Mouse (Mus musculus) Patski (cell line): ENCODE measurements at regions not wholly inside any gene's neighbourhood (a gene's known extent, or its start where the extent isn't known, plus 50 kb on each side); places are given as distances from the start of the nearest gene placed in this dataset.

ENCODE experiments used
- ATAC-seq: fragments of 100-300 bp; one replicate; pipeline ENCODE4 v1.8.0; 2021
- CTCF ChIA-PET: fragments of 350-600 bp; sonication (Branson Sonifier 250); formaldehyde crosslinking; loops from one replicate; lab custom pipeline; 2022; ENCODE audit warnings: inconsistent platforms; lab: Charles Lee
- POLR2A ChIA-PET: fragments of 350-600 bp; sonication (Branson Sonifier 250); formaldehyde crosslinking; loops from one replicate; lab custom pipeline; 2022; ENCODE audit warnings: antibody characterized with exemption, inconsistent platforms; lab: Charles Lee
- DNase-seq: peaks from one replicate; pipeline ENCODE4 v3.0.0-alpha.2; 2011; ENCODE audit warnings: low read depth, low spot score
- H3K27me3 ChIP-seq: fragments of 371-371 bp; one replicate; pipeline ENCODE4 v1.5.1; 2021
- CTCF ChIP-seq: fragments of 100-300 bp; IDR thresholded peaks from one replicate; pipeline ENCODE4 v1.5.1; 2021
- in situ Hi-C: fragments of 300-500 bp; cut with MboI; formaldehyde crosslinking; loops from 3 replicates; pipeline ENCODE4 v1.11.1; 2018; ENCODE audit warnings: low pct_unique_long_range_greater_than_20kb, mixed read lengths

DNA sequence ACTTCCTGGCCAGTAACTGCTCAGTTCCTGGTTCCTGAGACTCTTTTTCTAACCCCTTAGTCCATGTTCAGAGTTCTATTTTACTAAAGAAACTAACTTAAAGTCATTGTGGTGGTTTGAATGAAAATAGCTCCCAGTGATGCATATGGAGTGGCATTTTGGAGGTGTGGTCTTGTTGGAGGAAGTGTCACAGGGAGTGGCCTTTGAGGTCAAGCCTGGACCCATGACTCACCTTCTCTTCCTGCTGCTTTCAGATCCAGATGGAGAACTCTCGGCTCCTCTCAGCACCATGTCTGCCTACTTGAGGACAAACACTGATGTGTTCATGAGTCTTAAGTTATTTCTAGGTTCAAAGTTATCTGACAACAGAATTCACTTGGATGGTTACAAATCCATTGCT, 111.8 kb upstream of the Mon1b start:
- TF ChIP-seq CTCF: no peak
- ChIA-PET POLR2A (no interaction called here), CTCF (interaction anchor here (1.0 kb wide), 1 partner anchor 8 kb away, joined by 3 read pairs; no protein-coding TSS in a partner anchor)
- H3K27me3 ChIP-seq: peaks cover 27% of the 10 kb centered on the region
- in situ Hi-C loops: no loop called here
- ATAC-seq (no peak), DNase-seq (no peak)

DNA sequence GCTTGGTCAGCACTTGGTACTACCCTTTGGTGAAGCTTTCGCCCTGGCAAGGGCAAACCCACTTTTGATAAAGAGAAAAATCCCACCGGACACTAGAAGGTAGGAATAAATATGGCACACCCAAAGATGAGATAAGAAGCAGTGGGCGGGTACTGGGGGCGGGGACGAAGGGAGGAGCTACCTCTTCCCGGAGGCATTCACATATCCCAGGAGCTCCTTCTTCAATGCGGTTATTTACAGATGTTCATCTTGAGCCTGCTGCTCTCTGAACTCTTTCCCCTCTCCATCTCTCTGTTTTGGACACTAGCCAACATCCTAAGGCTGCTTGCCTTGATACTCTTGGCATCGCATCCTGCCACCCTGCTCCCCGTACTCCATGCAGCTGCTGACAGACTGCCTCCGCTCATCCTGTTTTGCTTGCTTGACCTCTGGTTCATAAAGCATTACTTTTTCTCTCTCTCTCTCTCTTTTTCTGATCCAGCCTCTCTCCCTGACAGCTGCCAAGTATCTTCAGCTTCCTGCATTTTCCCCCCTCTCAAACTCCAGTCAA, 104.2 kb upstream of the Mon1b start:
- ChIA-PET POLR2A (no interaction called here), CTCF (interaction anchor here (1.1 kb wide), 1 partner anchor 8 kb away, joined by 3 read pairs; no protein-coding TSS in a partner anchor)
- H3K27me3 ChIP-seq: peaks cover 20% of the 10 kb centered on the region
- no peak for TF ChIP-seq CTCF
- ATAC-seq: no peak
- in situ Hi-C loops: no loop called here
- no peak for DNase-seq

DNA sequence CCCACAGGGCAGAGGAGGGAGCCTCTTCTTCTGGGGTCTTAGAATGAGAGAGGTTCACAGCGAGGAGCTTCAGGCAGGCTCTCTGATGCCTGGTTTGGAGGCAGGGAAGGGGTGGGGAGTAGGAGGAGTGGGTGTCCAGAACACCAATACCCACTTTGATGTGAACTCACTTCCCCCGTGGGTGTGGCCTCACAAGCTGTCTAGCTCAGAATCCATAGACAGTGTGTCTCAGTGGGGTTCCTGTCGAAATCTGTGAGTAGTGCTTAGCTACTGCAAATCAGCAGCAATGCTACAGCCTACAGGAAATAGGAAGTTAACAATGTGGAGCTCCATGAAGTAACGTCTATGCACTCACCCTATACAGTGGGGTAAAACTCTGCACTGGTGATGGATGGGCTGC, 102.5 kb upstream of the Mon1b start:
- DNase-seq: no peak
- peaks cover 9% of the 10 kb centered on the region for H3K27me3 ChIP-seq
- in situ Hi-C loops: no loop called here
- no peak for TF ChIP-seq CTCF
- ChIA-PET CTCF (no interaction called here), POLR2A (no interaction called here)
- no peak for ATAC-seq

DNA sequence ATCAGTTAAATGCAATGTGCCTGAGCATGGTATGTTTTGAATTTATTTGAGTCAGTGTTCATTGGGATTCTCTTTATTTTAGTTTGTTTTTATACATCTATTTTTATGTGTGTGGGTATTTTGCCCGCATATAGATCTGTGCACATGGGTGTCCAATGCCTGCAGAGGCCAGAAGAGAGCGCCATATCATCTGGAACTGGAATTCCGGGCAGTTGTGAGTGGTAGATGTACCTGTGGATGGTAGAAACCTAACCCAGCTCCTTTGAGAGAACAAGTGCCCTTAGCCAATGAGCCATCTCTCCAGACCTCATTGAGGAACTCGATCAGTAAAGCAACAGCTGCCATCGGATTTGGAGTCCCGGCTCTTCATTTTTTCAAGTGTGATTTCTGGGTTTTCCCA, 94.0 kb upstream of the Mon1b start:
- peaks cover 8% of the 10 kb centered on the region for H3K27me3 ChIP-seq
- ATAC-seq (no peak), DNase-seq (no peak)
- in situ Hi-C loops: no loop called here
- no peak for TF ChIP-seq CTCF
- ChIA-PET CTCF (no interaction called here), POLR2A (no interaction called here)

DNA sequence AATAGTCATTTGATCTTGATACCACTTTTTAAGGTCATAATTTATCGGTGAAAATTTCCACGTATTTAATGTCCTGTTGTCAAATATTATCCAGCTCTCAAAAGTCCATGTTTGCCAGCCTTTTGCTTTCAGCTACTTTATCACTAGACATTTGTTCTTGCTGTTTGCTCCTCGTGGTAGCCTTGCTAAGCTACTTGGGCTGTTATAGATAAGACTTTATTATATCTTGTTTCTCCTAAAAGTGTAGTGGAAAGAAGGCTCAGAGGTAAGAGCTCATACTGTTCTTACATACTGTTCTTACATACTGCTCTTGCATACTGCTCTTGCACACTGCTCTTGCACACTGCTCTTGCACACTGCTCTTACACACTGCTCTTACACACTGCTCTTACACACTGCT, 93.3 kb upstream of the Mon1b start:
- ATAC-seq: no peak
- in situ Hi-C loops: no loop called here

DNA sequence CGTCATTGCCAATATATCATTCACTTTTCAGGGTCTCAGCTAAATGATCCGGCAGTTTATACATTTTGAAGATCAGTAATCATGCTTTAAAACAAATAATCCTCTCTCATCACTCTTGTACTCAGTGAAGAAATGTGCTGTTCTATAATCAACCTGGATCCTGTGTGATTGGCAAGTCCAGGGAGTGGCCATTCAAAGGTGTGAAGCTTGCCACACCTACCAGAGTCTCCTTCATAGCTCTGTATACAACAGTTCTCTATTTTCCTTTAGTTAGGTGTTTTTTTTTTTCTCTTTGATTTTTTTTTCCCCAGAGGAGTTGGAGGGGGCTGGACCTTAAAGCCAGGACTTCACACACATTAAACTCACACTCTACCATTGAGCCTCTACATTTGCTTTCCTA, 92.7 kb upstream of the Mon1b start:
- in situ Hi-C loops: no loop called here
- POLR2A ChIA-PET: no interaction called here
- peaks cover 8% of the 10 kb centered on the region for H3K27me3 ChIP-seq
- DNase-seq (no peak), ATAC-seq (no peak)
- TF ChIP-seq CTCF: no peak
- CTCF ChIA-PET: interaction anchor here (1.1 kb wide), 1 partner anchor 44 kb away, joined by 3 read pairs; no protein-coding TSS in a partner anchor

More for the DNA sequence above, 93.3 kb upstream of the Mon1b start:
- CTCF ChIA-PET: interaction anchor here (1.1 kb wide), 1 partner anchor 43 kb away, joined by 3 read pairs; no protein-coding TSS in a partner anchor
- POLR2A ChIA-PET: no interaction called here
- DNase-seq: no peak
- TF ChIP-seq CTCF: no peak
- H3K27me3 ChIP-seq: peaks cover 8% of the 10 kb centered on the region

DNA sequence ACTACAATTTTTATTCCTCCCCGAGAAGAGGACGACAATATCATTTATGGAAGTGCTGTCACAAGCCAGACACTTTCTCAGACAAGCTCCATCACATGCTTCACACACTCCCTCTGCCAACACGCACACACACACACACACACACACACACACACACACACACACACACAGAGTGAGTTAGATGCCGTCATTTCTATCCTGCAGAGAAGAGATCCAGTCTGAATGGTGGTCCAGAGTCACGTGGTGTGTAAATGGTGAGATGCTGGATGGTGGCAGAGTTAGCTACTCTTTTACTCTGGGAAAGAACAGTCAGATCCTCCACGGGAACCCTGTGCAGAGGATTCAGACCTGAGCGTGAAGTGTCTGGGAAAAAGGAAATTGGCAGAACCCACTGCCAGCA, 86.2 kb upstream of the Mon1b start:
- H3K27me3 ChIP-seq: peaks cover 9% of the 10 kb centered on the region
- no peak for TF ChIP-seq CTCF
- CTCF ChIA-PET: no interaction called here
- POLR2A ChIA-PET: no interaction called here
- DNase-seq: no peak
- in situ Hi-C loops: no loop called here
- ATAC-seq: no peak

DNA sequence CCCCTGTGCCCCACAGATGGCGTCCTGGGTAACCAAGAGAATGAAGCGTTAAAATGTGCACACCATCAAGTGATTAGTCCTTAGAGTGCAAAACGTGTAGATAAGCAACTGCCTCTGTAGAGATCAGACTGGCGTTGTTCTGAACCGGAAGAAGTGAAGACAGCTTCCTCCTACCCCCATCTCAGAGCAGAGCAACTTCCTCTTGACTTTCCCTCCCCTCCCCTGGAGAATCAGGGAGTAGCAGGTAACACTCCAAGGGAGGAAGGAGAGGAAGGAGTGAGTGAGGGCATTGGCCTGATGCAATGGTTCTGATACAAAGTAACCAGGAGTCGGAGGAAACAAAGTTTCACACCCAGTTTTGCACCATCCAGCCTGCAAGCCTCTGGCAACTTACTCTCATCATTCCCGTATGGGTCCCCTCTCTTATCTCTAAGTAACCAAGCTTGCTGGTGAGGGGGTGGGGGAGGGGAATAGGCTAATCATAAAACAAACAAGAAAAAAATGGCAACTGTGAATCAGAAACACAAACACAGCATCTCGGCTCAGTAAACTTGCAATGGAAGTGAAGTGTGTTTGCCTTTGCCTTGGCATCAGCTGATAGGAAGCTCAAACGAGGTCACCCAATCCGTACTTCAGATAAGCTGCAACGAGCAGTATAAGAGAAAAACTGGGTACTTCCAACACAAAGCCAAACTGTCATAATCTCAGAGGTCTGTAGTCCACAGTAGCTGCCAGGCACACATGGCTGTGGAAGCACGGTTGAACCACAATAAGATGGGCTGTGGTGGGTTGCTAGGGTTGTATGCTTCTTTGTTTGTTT, 83.7 kb upstream of the Mon1b start:
- ChIA-PET POLR2A (no interaction called here), CTCF (no interaction called here)
- no peak for TF ChIP-seq CTCF
- in situ Hi-C loops: no loop called here
- H3K27me3 ChIP-seq: peaks cover 11% of the 10 kb centered on the region
- ATAC-seq (no peak), DNase-seq (no peak)

DNA sequence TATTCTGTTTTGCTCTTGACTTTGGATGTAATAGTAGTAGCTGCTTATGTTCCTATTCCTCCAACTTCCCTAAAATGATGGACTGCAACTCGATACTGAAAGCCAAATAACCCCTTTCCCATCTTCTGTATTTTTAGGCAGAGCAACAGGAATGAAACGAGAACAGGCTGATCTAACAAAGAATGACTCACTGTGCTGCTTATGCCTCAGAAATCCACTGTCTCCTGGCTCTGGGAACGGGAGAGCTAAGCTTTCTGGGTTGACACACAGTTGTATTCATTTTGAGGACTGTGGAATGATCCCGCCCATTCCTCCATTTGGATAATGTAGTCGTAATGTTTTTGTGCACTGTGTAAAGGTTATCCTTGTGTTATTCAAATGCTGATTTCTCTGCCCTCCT, 82.6 kb upstream of the Mon1b start:
- ChIA-PET CTCF (no interaction called here), POLR2A (no interaction called here)
- H3K27me3 ChIP-seq: peaks cover 11% of the 10 kb centered on the region
- no peak for TF ChIP-seq CTCF
- no peak for DNase-seq
- in situ Hi-C loops: no loop called here
- no peak for ATAC-seq

DNA sequence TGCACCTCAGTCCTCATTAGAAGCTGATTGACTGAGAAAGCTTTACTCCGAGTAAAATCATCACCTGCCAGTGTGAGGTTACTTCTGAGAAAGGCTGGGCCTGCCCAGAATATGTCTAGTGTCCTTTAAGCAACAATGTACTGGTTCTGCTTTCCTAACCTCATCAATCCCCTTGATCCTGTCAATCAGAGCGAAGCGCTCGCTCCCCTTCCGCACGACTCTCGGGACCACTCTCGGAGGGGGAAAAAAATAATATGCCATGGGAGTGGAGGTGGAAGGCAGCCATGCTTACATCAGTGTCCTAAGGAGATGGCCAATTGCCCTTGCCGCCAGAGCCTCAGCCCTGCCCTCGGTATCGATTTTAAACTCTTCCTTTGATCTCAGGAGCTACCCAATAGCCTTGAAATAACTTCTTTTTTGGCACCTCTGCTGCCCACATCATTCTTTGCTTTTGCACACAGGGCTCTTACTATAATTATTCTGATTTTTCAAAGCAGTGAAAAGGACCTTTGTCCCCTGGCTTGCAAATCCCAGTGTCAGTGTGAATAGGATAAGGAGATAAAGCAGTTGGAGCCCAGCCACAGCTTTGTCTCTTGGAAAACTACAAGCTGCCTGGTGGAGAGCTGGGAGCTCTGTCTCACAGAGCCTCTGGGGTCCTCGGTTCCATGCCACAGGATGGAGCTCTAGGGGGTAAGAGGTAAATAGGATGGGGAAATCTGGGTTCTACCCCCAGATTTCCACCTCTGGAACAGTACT, 80.5 kb upstream of the Mon1b start:
- in situ Hi-C loops: no loop called here
- ATAC-seq (no peak), DNase-seq (no peak)
- POLR2A ChIA-PET: no interaction called here
- H3K27me3 ChIP-seq: peaks cover 11% of the 10 kb centered on the region
- no peak for TF ChIP-seq CTCF
- CTCF ChIA-PET: no interaction called here

DNA sequence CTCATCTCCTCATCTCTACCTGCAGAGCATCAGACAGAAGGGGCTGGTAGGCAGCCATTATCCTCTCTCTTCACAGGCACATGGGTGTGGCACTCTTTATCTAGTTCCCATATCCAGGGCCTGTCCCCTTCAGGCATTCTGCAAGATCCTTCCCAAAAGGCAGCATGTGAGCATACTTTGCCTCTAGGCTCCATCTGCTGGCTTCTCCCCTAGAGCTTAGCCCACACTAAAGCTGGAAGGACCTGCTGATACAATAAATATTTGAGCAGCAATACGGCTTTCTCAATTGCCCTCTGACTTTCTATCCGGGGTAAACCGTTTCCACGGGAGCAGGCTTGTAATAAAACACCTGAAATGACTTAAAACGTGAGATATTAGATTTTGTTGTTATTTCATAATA, 78.4 kb upstream of the Mon1b start:
- no peak for ATAC-seq
- CTCF ChIA-PET: no interaction called here
- no peak for DNase-seq
- in situ Hi-C loops: no loop called here
- POLR2A ChIA-PET: no interaction called here
- peaks cover 3% of the 10 kb centered on the region for H3K27me3 ChIP-seq
- TF ChIP-seq CTCF: no peak
